Comparison of ENCODE assay signal across 8 mouse cellular contexts in the genomic region with DNA sequence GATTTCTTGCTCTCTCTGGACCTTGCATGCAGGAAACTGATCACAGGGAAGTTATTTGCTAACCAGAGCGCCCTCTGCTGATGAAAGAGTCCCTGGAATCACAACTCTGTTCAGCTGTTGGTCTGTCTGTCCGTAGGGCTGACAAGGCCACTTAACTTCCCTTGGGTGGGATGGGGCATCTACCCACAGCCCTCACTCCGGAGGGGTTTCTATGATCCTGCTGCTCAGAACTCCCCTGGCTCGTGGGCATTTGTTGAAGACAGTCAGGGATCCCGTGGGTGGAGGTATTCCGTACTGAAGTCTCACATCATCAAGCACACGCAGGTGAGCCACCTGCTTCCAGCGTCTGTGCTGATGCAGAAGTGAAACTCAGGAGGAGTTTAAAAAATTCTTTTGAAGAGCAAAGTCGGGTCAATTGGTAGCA. TPM values are rescaled to one million over a fixed set of nuclear protein-coding genes. Genes with fewer than 3 reads are reported as not detected.
DNase-seq lines count a peak whose midpoint lies in the region; ATAC-seq and TF ChIP-seq lines count a peak whose summit lies in the region.

No protein-coding gene starts in this region.

- no peaks in the 10 kb centered on the region for H3K9me3 ChIP-seq in forebrain, embryonic 14.5 days (replicated peaks; ENCODE audit: control insufficient read depth, low read length)
- no peaks in the 10 kb centered on the region for H3K9me3 ChIP-seq in forebrain, embryonic 15.5 days

- H3K4me2 ChIP-seq in forebrain, embryonic 14.5 days (ENCODE audit: low read length): no peak overlapping the region
- no peak overlapping the region for H3K4me2 ChIP-seq in forebrain, embryonic 15.5 days (replicated peaks)

- no peak for ATAC-seq in forebrain, embryonic 14.5 days
- ATAC-seq in forebrain, embryonic 15.5 days (replicated peaks): no peak
- ATAC-seq in frontal cortex, adult (ENCODE audit: low TSS enrichment): peak; percentile 57
- ATAC-seq in megakaryocyte, adult 5-6 weeks (ENCODE audit: poor library complexity, severe bottlenecking): peak; percentile 58

- 36% methylated on average over 9 of the region's 9 CpGs for WGBS in forebrain, embryonic 14.5 days
- WGBS in forebrain, embryonic 15.5 days: 37% methylated on average over 9 of the region's 9 CpGs

- H3K27ac ChIP-seq in forebrain, embryonic 14.5 days (ENCODE audit: low read depth, low read length): no peak overlapping the region
- no peak overlapping the region for H3K27ac ChIP-seq in forebrain, embryonic 15.5 days (replicated peaks)
- no peak overlapping the region for H3K27ac ChIP-seq in layer of hippocampus, adult 2 months

- H3K9ac ChIP-seq in forebrain, embryonic 14.5 days (ENCODE audit: low read length): no peak overlapping the region
- no peak overlapping the region for H3K9ac ChIP-seq in forebrain, embryonic 15.5 days (replicated peaks)

- 0 out of 2 replicates have a peak, but pooled peaks cover 2% of the 10 kb centered on the region for H3K27me3 ChIP-seq in forebrain, embryonic 14.5 days (replicated peaks; ENCODE audit: control insufficient read depth, insufficient read depth, low read length)
- H3K27me3 ChIP-seq in forebrain, embryonic 15.5 days: no peaks in the 10 kb centered on the region

- H3K4me3 ChIP-seq in forebrain, embryonic 14.5 days (ENCODE audit: low read depth, low read length): no peak overlapping the region
- no peak overlapping the region for H3K4me3 ChIP-seq in forebrain, embryonic 15.5 days
- H3K4me3 ChIP-seq in layer of hippocampus, adult 2 months: no peak overlapping the region

- no peaks in the 10 kb centered on the region for H3K36me3 ChIP-seq in forebrain, embryonic 14.5 days (ENCODE audit: control insufficient read depth, insufficient read depth, low read length)
- H3K36me3 ChIP-seq in forebrain, embryonic 15.5 days: no peaks in the 10 kb centered on the region

- H3K4me1 ChIP-seq in forebrain, embryonic 14.5 days (ENCODE audit: control insufficient read depth, insufficient read depth, low read length): 0 out of 2 replicates have a peak, but pooled peaks cover 5% of the 10 kb centered on the region
- peaks cover 7% of the 10 kb centered on the region for H3K4me1 ChIP-seq in forebrain, embryonic 15.5 days

- TF ChIP-seq CTCF in layer of hippocampus, adult 2 months (conservative IDR thresholded peaks at IDR 0.05): peak; percentile 92

- DNase-seq in forebrain, embryonic 14.5 days (ENCODE audit: low spot score): peak; percentile 83
- peak; percentile 2 for DNase-seq in 3T3-L1 (ENCODE audit: low read depth, low spot score)
- peak; percentile 57 for DNase-seq in adrenal gland, adult 2 months
- peak; percentile 75 to 80 for DNase-seq in layer of hippocampus, adult 2 months (ENCODE audit: low spot score in 2 of 2)
- DNase-seq in spleen, postnatal 36 days (ENCODE audit: low spot score in 2 of 2): peak; percentile 68 to 74

RNA-seq across cellular contexts. Expression of a gene that starts 4.9 kb away (rescaled TPM):
- 1.5 and 2.2 TPM in 2 replicates for polyA plus RNA-seq in forebrain, embryonic 14.5 days (2014; fragmentation: Nextera tagmentation; extraction: Ambion mirVana)
- polyA plus RNA-seq in forebrain, embryonic 15.5 days (2015; fragmentation: Nextera tagmentation; extraction: Ambion mirVana): 2.0 and 2.5 TPM in 2 replicates
- 1 to 10 TPM; 6.3 to 8.2 TPM for total RNA-seq in adrenal gland, adult 2 months (2021)
- 1.4 and 2.0 TPM in 2 replicates for polyA plus RNA-seq in adrenal gland, adult 2 months (2012; rRNA removed)
- 10 to 100 TPM; 43.5 to 43.9 TPM for total RNA-seq in layer of hippocampus, adult 2 months (2021)
- 26.8 and 27.9 TPM in 2 replicates for total RNA-seq in megakaryocyte, adult 5-6 weeks (2015)
- 13.7 and 23.3 TPM in 2 replicates for total RNA-seq in megakaryocyte, adult 5-6 weeks (2017)

Comparison
In these comparisons a context has a peak if more than half of its experiments do, and no peak if none do; other contexts are left out.
1. ATAC-seq: peak in frontal cortex, adult (single experiment) and megakaryocyte, adult 5-6 weeks (single experiment); none in forebrain, embryonic 14.5 days (single experiment) and forebrain, embryonic 15.5 days (single experiment).
2. DNase-seq: peak in every context shown above with its lines; median percentile 83 in forebrain, embryonic 14.5 days; 78 in layer of hippocampus, adult 2 months; 71 in spleen, postnatal 36 days; 57 in adrenal gland, adult 2 months; 2 in 3T3-L1.